Mouse (Mus musculus): ENCODE results near the gene BC030499. TPM values are rescaled to one million over a fixed set of nuclear protein-coding genes. Genes with fewer than 3 reads are reported as not detected.
A peak's percentile ranks its signal among the peaks of the same experiment; 100 is the strongest.

The BC030499 gene
- total RNA-seq, 1 experiment from 2014 or later = 1.3 TPM

DNA sequence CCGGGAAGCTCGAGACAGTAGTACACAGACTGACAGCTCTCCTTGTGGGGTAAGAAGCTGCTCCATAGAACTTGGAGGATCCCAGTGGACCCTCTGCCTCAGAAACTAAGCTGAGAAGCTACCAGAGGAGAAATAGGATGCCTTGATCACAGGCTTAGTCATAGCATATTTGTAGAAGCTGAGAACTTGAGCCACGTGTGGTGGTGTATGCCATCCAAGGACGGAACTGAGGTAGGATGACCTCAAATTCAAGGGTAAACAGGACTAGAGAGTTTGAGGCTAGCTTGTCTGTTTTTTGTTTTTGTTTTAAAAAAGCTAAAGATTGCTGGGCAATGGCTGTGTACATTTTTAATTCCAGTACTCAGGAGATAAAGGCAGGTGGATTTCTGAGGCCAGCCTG is 14.6 kb downstream of the BC030499 start:
- DNase-seq = no peak

DNA sequence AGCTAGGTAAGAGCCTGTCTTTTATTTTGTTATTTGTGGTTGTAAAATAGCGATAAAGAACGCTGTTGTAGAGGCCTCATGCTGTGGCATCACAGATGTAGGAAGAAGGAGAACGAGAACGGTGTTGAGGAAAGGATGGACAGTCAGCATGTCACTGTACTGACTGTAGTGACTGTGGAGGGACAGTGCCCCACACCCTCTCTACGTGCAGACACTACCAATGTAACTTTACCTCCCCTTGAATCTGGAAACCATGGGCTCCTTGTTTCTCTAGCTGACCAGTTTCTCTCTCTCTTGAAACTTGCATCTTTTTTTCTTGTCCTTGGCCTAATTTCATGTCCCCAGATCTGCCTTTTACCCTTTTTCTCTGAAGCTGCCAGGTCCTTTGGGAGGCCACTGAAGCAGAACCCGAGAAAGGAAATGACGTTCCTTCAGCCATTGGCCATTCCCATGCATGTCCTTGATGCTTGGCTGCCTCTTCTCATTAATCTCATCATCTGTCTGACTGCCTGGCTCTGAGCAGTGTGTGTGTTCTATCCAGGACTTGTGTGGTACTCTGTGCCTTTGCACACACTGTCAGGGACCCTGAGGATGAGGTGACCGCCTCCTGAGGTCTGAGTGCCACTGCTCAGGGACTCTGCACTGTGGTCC is 20.3 kb downstream of the BC030499 start:
- no peak for DNase-seq

DNA sequence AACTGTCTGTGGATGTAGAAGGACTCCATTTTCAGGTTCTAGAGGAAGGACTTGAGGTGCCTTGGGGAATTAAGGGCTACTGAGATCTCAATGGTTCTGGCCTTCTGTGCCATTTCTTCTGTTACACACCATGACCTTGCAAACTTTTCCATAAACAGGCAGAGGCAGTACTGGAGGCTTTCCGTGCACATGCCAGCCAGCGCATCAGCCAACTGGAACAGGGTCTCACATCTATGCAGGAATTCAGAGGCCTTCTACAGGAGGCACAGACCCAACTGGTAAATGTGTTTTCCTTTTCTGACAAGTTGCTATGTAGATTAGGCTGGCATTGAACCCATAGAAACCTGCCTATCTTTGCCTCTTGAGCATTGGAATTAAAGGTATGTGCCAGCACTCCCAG is 23.0 kb downstream of the BC030499 start:
- DNase-seq = no peak

DNA sequence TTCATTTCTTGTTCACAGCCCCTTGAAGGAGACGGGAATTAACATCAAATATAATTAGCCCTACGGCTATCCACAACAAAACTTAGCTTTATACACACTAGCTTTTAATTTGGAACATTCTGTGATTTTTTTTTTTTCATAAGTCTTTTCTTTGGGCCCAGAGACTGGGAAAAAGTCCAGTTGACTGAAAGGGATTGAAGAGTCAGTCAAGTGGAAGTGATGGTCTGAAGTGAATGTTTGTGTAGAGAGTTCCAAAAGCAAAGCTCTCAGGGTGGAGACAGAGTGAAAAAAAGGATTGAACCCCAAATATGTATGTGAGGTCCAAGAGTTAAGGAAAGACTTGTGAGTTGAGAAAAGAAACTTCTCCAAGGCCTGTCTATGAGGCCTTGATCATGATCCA is 27.8 kb downstream of the BC030499 start:
- DNase-seq = no peak

DNA sequence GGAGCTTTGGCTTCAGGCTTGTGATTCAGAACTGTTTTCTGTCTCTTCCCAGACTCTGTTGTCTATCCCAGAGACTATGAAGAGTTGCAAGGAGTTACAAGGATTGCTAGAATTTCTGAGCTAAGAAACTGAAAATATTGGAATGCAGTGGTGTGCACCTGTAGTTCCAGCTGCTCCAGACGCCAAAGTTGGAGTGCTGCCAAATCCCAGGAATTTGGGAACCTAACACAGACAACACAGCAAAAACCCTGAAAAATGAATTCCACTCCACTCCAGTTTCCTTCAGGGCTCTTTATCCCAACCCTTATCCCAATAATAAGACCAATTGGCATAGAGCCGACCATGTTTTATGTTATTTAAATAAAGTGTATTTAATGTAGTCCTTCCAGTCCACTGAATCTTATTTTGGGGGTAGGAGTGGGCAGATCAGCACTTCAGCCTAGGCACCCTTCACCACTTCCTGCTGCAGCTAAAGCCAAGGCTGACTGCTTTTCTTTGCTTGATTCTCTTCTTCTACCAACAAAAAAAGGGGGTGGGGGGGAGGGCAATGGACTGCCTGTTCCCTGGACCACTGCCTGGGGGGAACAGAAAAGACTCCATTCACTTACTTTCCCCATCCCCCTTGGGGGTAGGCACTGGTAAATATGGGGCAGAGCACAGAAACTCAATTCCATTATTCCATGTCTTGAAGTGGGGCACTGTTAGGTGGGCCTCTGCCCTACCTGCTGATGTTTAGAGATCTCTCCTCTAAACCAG is 31.6 kb downstream of the BC030499 start:
- no peak for DNase-seq

DNA sequence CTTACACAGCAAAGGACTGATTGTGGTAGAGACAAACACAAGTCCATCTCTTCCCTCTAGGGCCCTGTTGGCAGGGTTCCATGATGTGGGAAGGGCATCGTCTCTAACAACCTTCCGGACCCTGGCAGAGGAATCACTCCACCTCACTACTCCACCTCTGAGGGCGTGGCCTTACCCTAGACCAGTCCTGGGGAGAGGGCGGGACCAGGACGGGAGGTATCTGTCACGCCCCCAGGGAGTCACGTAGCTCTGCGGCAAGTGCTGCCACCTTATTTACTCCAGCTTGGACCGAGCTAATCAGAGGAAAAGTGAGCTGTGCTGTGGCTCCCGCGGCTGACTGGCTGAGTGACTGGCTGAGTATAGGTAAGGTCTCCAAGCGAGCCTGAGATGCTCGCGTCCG is 32.2 kb downstream of the BC030499 start, which contains the start of gene Aldoc:
TSS of gene Aldoc (plus strand) at position 109 of the 400 bp plus-strand sequence.
- DNase-seq = peak; percentile 81

DNA sequence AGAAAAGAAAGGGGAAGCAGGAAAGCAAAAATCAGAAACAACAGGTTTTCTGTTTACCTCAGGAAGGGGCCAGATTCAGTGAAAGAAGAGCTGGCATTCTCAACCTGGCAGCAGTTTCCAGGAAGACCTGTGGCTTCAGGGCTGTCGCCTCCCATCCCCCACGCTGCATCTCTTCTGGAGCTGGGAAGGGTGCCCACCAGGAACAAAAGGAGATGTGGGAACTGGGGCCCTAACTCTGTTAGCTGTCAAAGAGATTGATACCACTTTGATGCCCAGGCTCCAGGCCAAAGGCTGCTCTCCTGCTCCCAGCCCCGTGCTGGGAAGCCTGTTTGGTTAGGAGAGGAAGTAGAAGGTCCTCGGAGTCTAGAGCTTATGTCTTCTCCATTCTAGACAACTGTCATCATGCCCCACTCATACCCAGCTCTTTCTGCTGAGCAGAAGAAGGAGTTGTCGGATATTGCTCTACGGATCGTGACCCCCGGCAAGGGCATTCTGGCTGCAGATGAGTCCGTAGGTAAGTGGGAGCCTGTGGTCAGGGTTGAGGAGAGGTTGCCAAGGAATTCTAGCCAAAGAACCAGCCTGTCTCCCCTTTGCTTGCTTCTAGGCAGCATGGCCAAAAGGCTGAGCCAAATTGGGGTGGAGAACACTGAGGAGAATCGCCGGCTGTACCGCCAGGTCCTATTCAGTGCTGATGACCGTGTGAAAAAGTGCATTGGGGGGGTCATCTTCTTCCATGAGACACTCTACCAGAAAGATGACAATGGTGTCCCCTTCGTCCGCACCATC is 33.6 kb downstream of the BC030499 start:
- DNase-seq = no peak

DNA sequence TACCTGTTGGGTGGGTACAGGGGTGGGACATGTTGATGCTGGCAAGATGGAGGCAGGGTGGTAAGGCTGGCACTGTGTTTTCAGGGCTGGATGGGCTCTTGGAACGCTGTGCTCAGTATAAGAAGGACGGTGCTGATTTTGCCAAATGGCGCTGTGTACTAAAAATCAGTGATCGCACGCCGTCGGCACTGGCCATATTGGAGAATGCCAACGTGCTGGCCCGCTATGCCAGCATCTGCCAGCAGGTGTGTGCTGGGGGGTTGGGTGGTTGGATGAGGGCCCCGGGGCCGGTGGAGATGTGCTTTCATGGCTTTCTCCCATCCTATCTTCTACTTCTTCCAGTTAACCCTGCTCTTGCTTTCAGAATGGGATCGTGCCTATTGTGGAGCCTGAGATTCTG is 34.3 kb downstream of the BC030499 start:
- no peak for DNase-seq

DNA sequence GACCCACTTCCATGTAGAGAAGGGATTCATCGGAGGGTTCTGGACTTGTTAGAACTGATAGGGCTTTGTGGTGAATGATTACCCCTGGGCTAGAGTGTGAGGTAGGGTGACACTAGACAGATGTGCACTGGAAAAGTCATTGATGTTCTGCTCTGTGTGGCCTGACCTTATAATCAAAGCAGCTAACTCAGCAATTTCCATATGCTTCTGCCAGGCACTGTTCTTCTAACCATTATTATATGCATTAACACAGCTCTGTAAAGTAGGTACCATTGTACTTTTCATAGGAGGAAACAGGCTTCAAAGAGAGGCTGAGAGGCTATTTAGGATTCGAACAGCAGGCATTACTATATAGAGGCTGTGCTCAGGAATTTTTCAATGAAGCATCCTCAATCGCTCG is 36.6 kb downstream of the BC030499 start:
- DNase-seq = no peak

DNA sequence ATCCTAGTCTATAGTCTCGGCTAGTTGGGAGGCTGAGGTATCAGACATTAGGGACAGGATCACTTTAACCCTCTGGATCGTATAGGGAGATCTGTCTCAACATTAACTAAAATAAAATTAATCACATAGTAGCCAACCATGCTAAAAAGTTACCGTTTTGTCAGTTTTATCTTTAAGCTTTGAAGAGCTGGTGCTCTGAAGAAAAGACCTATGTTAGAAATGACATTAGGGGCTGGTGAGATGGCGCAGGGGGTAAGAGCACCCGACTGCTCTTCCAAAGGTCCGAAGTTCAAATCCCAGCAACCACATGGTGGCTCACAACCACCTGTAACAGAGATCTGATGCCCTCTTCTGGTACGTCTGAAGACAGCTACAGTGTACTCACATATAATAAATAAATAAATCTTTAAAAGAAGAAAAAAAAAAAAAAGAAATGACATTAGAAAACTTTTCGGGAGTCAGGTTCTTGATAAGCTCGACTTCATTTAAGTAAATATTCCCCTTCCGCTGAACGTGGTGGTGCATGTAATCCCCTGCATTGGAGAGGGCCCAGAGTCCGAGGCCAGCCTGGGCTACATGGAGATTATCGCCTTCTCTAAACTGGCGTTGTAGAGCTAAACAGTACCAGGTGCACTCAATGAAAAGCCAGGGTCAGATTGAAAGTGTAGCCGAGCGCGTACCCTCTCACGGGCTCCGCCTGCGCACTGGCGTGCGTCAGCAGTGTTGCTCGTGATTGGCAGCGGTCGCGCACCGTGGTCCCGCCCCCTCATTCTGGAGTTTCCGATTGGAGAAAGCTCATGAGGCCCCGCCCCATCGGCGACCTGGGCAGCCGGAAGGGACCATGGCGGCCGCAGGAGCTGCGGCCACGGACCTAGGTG is 37.2 kb downstream of the BC030499 start, which contains the start of gene Pigs:
TSS of gene Pigs (plus strand) at position 782 of the 878 bp plus-strand sequence.
- DNase-seq = peak; percentile 97

DNA sequence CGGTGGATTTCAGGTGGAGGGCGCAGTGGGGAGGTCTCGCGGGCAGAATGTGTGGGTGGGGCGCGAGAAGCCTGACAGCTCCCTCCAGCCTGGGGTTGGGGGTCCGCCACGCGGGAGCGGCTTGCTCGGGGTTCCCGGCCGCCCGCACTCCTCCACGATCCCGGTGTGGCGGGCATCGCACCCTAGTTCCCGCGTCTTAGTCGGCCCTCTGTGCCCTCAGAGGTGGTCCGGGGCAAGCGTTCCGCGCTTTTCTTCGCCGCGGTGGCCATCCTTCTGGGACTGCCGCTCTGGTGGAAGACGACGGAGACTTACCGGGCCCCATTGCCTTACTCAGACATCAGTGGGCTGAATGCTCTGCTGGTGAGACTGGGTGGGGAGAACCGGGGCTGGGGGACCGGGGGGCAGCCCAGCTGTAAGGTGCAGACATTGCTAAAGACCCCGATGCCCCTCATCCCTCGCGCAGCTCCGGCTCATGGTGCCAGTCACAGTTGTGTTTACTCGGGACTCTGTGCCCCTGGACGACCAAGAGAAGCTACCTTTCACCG is 37.9 kb downstream of the BC030499 start:
- no peak for DNase-seq

DNA sequence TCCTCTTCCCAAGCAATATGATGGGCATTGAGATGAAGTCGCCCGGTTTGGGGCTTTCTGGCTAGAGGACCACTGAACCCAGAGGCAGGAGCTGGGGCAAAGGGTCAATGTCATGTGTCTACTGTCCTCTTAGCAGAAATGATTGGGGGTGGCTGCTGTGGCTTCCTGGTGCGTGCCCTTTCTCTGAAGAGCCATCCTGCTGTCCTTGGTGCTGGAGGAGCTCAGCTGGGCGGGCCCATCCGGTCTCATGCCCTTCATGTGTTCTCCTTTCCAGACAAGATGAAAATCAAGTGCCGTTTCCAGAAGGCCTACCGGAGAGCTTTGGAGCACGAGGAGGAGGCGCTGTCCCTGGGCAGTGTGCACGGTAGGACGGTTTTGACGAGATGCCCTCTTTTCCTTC is 42.0 kb downstream of the BC030499 start:
- DNase-seq = no peak

DNA sequence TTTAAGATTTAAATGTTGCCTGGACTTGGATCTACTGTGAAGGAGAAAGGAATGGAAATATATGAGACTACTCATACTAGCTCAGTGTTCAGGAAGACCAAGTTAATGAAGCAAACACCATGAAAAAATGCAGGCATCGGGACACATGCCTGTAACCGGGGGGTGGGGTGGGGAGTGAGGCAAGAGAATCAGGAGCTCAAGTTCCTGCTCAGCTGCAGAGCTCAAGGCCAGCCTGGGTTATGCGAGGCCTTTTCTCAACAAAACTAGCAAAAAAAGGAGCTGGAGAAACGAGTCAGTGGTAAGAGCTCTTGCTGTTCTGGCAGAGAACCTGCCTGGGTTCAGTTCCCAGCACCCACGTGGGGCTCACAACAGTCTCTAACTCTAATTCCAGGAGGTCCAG is 43.4 kb downstream of the BC030499 start:
- no peak for DNase-seq

DNA sequence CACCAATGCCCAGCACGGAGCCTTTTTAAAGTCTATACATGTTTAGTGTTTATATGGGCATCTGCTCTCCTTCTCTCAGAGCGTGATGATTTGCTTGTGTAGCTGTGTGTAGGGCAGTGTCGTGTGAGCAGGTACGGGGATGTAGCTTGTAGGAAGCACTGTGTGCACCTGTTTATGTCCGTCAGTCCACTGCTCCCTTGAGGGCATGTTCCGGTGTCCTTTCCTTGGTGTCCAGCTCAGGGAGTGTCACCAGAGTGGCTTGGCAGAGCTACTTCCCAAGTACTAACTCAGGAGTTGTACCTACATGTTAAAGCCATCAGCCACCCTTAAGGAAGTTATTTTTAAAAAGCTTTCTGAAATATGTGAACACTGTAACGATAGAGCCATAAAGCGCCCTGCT is 46.4 kb downstream of the BC030499 start:
- DNase-seq = no peak

DNA sequence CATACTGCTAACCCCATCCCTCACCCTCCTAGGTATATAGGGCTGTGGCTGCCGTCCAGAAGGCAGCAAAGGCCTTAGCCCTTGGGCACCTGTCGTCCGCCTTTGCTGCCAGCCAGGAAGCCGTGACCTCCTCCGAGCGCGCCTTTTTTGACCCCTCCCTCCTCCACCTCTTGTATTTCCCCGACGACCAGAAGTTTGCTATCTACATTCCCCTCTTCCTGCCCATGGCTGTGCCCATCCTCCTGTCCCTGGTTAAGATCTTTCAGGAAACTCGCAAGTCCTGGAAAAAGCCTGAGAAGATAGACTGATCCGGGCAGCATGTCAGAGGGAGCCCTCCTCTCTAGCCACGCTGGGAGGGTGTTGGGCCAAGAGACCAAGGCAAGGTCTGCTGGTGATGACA is 51.1 kb downstream of the BC030499 start:
- DNase-seq = no peak

DNA sequence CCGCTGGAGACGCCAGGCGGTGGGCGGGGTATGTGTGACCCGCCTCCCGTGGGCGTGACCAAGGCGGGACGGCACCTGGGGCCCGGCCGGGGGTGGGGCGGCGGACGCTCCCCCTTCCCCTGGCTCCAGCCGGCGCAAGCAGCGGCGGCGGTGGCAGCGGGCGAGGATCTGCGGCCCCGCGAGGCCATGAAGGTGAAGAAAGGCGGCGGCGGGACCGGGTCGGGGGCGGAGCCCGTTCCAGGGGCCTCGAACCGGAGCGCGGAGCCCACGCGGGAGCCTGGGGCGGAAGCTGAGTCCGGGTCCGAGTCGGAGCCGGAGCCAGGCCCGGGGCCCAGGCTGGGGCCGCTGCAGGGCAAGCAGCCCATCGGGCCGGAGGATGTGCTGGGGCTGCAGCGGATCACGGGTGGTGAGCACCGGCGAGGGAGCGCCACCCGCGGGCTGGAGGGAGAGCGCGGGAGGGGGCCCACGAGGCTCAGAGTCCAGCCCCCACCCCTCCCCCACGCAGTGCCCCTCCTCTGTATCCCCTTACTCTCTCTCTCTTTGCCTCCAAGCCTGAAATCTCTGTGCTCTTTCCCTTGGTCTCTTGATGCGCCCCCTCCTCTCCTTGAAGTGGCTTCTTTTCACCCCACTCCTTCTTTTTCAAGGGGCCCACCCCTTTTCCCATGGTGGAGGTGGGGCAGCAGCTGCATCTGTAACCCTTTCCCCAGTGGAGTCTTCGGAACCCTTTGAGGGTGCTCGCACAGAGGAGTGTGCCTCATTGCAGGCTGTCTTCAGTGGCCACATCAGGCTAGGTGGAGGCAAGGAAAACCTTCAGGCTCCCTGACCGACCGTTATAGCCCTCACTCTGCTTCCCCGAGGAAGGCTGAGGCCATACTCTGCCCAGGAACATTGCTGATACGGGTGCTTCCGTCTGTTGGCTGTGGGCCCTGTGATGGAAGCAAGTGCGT is 53.0 kb downstream of the BC030499 start, which contains the start of gene Unc119:
TSS of gene Unc119 (plus strand) at position 102 of the 947 bp plus-strand sequence.
- DNase-seq = peak; percentile 89

DNA sequence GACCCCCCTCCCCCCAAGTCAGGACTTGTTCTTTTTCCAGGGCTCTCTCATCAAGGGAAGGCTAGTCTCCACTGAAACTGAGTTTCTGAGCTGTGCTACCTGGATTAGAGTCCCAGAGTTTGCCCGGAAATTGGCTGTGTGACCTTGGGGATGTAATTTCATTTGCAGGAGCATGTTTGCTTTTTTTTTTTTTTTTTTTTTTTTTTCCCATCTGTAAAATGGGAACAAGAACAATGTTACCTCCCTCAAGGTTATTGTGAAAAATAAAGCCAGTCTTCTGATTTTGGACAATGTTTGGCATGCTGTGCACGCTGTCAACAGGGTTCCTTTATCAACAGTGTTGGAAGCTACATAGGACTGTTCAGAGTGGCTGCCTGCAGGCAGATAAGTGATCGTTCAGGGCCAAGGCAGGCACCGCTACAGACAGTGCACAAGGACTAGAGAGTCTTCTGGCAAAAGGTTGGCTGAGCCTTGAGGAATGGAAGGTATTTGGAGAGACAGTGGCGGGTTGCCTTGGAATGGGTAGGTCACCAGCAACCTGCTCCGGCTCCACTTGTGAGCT is 53.8 kb downstream of the BC030499 start:
- no peak for DNase-seq

DNA sequence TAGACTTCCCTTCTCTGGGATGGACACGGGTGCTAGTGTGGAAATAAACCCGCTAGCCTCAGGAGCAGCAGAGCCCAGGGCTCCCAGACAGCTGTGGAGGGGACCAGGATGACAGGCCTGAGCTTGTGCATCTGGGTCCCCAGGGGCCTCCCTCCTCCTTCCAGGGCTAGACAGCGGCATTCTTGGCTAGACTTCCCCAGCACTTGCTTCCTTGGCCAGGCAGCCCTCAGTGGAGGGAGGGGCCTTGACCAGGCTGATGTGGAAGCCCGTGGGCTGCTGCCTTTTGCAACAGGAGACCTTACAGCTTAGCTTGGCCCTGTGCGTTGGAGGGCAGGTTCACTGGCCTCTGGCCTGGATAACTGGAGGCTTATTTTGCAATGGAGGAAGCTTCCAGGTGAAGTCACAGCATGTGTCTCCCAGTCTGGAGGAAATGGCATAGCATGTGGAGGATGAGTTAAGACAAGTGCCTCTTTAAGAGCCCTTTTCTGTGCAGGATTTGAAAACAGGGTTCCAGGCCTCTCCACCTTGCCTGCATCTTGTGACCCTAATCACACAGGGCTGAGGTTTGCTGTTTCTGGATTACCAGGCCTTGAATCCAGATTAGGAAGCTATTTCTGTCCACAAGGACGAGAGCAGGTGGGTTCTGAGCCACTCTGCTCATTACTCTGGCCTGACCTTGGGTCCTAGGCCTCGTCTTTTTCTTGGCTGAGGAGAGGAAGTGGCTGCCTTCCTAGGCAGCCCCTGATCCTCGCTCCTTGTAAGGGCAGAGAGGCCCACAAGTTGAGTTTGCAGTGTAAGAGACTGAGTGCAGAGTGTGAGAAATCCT is 54.5 kb downstream of the BC030499 start:
- DNase-seq = peak; percentile 39

DNA sequence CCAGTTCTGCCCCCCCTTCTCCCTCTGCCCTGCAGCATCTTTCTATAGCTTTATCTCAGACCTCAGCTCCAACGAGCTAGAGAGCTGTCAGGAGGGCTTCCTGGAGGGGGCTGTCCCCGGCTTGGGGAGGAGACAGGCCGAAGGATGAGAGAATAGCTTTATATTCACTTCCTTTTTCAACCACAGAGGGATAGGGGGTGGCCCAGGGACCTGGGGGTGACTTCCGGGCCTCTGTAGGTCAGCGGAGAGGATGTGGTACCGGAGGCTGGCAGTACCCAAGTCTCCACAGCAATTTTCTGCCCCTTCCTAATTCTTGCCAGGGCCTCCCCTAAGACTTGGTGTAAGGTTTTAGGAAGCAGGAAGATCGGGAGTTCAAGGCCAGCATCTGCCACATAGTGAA is 55.2 kb downstream of the BC030499 start:
- DNase-seq = no peak
